Mouse (Mus musculus) gastrocnemius, postnatal 14 days (tissue): ENCODE data around the gene Gm10842. TPM values are rescaled to one million over a fixed set of nuclear protein-coding genes. Genes with fewer than 3 reads are reported as not detected.

Experiments
- DNase-seq: peaks from one replicate; pipeline ENCODE4 v3.0.0; 2021; ENCODE audit warnings: mixed read lengths
- intact Hi-C: fragments of 180-260 bp; cut with DNase I; formaldehyde crosslinking; loops from one replicate; pipeline ENCODE4 v1.15.1; 2025; ENCODE audit warnings: low total_unique reads
- total RNA-seq, 2 experiments: library from RNA; stranded (reverse); gene quantifications; 2 replicates each; pipeline ENCODE4 v1.2.3; 2021

The Gm10842 gene
- total RNA-seq, 2 experiments from 2014 or later: not detected

DNA sequence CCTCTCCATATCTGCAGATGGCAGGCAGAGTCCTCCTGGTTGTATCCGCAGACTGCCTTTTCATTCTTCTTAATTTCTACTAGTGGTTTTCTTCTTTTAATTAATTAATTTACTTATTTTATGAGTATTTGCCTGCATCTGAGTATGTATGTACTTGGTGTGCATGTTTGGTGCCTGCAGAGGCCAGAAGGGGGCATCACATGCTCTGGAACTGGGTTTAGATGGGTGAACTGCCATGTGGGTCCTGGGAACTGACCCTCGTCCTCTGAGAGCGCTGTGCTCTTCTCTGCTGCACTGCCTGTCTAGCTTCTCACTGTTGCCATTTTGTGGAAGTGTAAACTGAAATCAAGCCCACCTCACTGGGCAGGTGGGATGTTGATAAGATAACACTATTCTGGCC, 38.0 kb downstream of the Gm10842 start:
- no peak for DNase-seq
- intact Hi-C loops: no loop called here

DNA sequence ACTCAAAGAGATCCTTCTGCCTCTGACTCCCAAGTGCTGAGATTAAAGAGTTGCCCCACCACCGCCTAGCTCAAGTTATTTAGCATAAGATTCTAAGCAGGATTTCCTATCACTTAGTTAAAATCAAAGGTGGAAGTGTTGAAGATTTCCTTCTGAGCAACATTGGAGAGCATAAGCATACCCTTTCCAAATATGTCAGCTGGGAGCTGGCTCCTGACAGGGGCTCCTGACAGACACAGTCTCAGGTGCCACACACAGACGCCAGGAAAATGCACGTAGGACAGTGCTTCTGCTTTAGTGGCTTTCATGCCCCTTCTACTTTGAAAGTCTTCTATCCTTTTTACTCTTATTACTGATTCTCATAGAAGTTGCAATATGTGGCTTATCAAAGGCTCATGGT, 45.5 kb downstream of the Gm10842 start:
- intact Hi-C loops: no loop called here
- DNase-seq: no peak

Other genes starting within 250 kb of the Gm10842 start
- gene Efcab3, start 83.3 kb upstream of the Gm10842 start, total RNA-seq: not detected
- 1 to 10 TPM; 6.9 to 9.6 TPM for gene Mettl2, start 20.5 kb upstream of the Gm10842 start, total RNA-seq
- 10 to 100 TPM; 32.3 to 33.6 TPM for gene Tlk2, start 31.9 kb downstream of the Gm10842 start, total RNA-seq
- 10 to 100 TPM; 25.7 to 34.3 TPM for gene Mrc2, start 145.8 kb downstream of the Gm10842 start, total RNA-seq